In genomic region chr2:157762903-157763302, GRCm38 (mm10) we compare ENCODE assay signal across 22 mouse cellular contexts.
"Had no signal": no experiment of that assay in that cellular context is flagged by ENCODE, and none has a peak within 500 bp of the region (broad histone marks: within the 10 kb centered on the region; RNA-seq: fewer than 3 reads in every experiment).

No protein-coding gene starts in this region.

- H3K9me3 ChIP-seq: heart, embryonic 10.5 days; heart, embryonic 12.5 days; intestine, embryonic 15.5 days; limb, embryonic 10.5 days; limb, embryonic 12.5 days; liver, embryonic 13.5 days had no signal

- H3K27ac ChIP-seq: heart, embryonic 10.5 days; hindbrain, embryonic 14.5 days; intestine, embryonic 15.5 days; layer of hippocampus, adult 2 months; left cerebral cortex, adult 2 months; limb, embryonic 10.5 days; limb, embryonic 12.5 days; liver, embryonic 13.5 days had no signal

- H3K27me3 ChIP-seq: heart, embryonic 12.5 days; intestine, embryonic 15.5 days; limb, embryonic 12.5 days; liver, embryonic 13.5 days had no signal

- H3K4me1 ChIP-seq: intestine, embryonic 15.5 days had no signal

- DNase-seq: gastrocnemius, postnatal 25 days; heart, adult 18-20 months; heart, postnatal 10 days; heart, postnatal 36 days; kidney, adult 18-20 months; kidney, adult 8-10 months; kidney, postnatal 10 days; kidney, postnatal 4 days; liver; liver, embryonic 13.5 days had no signal

- ATAC-seq: hindbrain, embryonic 16.5 days; inflammation-experienced regulatory T-cells, adult 6 months; intestine, embryonic 15.5 days; intestine, postnatal 0 days had no signal

- H3K9ac ChIP-seq: heart, embryonic 12.5 days; hindbrain, embryonic 14.5 days; intestine, embryonic 15.5 days; limb, embryonic 12.5 days; liver, embryonic 13.5 days had no signal

- H3K4me3 ChIP-seq: heart, embryonic 10.5 days; heart, embryonic 12.5 days; intestine, embryonic 15.5 days; layer of hippocampus, adult 2 months; left cerebral cortex, adult 2 months; limb, embryonic 10.5 days; limb, embryonic 12.5 days; liver, embryonic 13.5 days had no signal

- H3K36me3 ChIP-seq: heart, embryonic 10.5 days; heart, embryonic 12.5 days; intestine, embryonic 15.5 days; limb, embryonic 10.5 days; limb, embryonic 12.5 days; liver, embryonic 13.5 days had no signal

- H3K4me2 ChIP-seq: heart, embryonic 12.5 days; hindbrain, embryonic 14.5 days; intestine, embryonic 15.5 days; limb, embryonic 12.5 days; liver, embryonic 11.5 days; liver, embryonic 13.5 days had no signal
